Comparison of ENCODE assay signal across 14 mouse cellular contexts in the genomic region with DNA sequence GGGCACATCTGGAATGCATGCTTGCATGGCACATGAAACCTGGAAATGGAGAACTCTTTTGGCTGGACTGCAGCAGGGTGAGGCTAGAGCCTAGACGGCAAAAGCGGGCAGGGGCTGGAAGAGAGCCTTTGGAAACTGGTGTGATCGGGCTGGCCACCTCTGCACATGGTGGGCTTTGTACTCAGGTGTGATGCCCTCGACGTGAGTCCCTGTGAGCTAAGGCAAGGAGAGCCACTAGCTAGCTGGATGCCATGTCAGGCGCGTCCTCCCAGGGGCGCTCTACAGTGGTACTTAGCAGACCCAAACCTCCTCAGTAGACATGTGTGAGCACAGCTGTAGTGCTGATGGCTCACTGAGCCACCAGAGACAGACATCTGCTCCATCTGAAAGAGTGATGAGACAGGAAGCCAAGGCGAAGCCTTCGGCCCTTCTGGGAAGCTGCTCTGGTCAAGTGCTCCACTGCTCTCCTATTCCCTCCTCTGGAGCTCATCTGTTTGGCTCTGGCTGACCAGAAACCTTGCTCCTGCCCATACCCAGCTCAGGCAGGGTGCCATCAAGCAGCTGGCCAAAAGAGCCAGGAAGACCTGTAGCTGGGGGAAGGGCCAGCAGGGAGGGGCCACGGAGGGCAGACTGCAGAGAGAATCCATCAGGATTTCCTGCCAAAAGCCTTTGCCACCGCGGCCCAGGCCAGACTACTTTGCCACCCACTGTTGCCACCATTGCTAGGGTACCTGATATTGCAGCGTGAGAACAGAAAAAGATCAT. TPM values are rescaled to one million over a fixed set of nuclear protein-coding genes. Genes with fewer than 3 reads are reported as not detected.
DNase-seq lines count a peak whose midpoint lies in the region; ATAC-seq and TF ChIP-seq lines count a peak whose summit lies in the region.
"Had no signal": no experiment of that assay in that cellular context is flagged by ENCODE, and none has a peak within 500 bp of the region (broad histone marks: within the 10 kb centered on the region; RNA-seq: fewer than 3 reads in every experiment).

No protein-coding gene starts in this region.

- no peak overlapping the region; the same call in 1 of the 2 replicates for H3K27ac ChIP-seq in layer of hippocampus, adult 2 months
- H3K27ac ChIP-seq in brown adipose tissue, adult 24 weeks (replicated peaks; ENCODE audit: low read depth, low read length): peak overlapping the region; percentile 91
- peak overlapping the region; percentile 71 for H3K27ac ChIP-seq in limb, embryonic 15.5 days
- H3K27ac ChIP-seq: forebrain, embryonic 12.5 days had no signal

- no peak overlapping the region for H3K4me3 ChIP-seq in layer of hippocampus, adult 2 months
- 0 out of 2 replicates have a peak overlapping the region, but pooled peaks have one; percentile 40 for H3K4me3 ChIP-seq in brown adipose tissue, adult 24 weeks (ENCODE audit: insufficient read depth, low read depth, low read length)
- H3K4me3 ChIP-seq in limb, embryonic 15.5 days: peak overlapping the region; percentile 17; the same call in 1 of the 2 replicates
- H3K4me3 ChIP-seq: forebrain, embryonic 12.5 days had no signal

- peak; percentile 2; the same call in 1 of the 2 replicates for ATAC-seq in limb, embryonic 15.5 days (ENCODE audit: insufficient number of reproducible peaks, low FRiP score, low TSS enrichment, low read depth)

- DNase-seq in adrenal gland, postnatal 25 days: peak; percentile 60
- DNase-seq in adrenal gland, postnatal 4 days (ENCODE audit: low spot score in 2 of 2): no peak
- no peak for DNase-seq in layer of hippocampus, adult 2 months (ENCODE audit: low spot score in 2 of 2)
- no peak for DNase-seq in layer of hippocampus, adult 8-10 months (ENCODE audit: low spot score in 2 of 2)
- no peak for DNase-seq in left cerebral cortex, adult 11 months (ENCODE audit: low spot score)
- DNase-seq in cerebellum, adult 9-10 months: no peak
- DNase-seq: cerebellum, adult 8-10 months; thymus, adult 18-20 months had no signal

- peaks cover 51% of the 10 kb centered on the region for H3K4me1 ChIP-seq in brown adipose tissue, adult 24 weeks (ENCODE audit: control insufficient read depth, insufficient read depth, insufficient read length, low read length)
- H3K4me1 ChIP-seq in limb, embryonic 15.5 days: peaks cover 41% of the 10 kb centered on the region

- H3K4me2 ChIP-seq in limb, embryonic 15.5 days: peak overlapping the region; percentile 19
- H3K4me2 ChIP-seq: forebrain, embryonic 12.5 days had no signal

- H3K9me3 ChIP-seq in limb, embryonic 15.5 days: no peaks in the 10 kb centered on the region
- H3K9me3 ChIP-seq: forebrain, embryonic 12.5 days had no signal

- 0 out of 2 replicates have a peak, but pooled peaks have one; percentile 4 for TF ChIP-seq CTCF in layer of hippocampus, adult 2 months (conservative IDR thresholded peaks at IDR 0.05)

- H3K36me3 ChIP-seq in limb, embryonic 15.5 days: no peaks in the 10 kb centered on the region
- H3K36me3 ChIP-seq: forebrain, embryonic 12.5 days had no signal

- H3K27me3 ChIP-seq in limb, embryonic 15.5 days: no peaks in the 10 kb centered on the region
- H3K27me3 ChIP-seq: forebrain, embryonic 12.5 days had no signal

- 75% methylated on average over 14 of the region's 14 CpGs for WGBS in limb, embryonic 15.5 days

- H3K9ac ChIP-seq in limb, embryonic 15.5 days: no peak overlapping the region
- H3K9ac ChIP-seq: forebrain, embryonic 12.5 days had no signal

RNA-seq across cellular contexts. Expression of gene C130050O18Rik, which starts 2.2 kb away (rescaled TPM):
- total RNA-seq in adrenal gland, postnatal 25 days (2021): 0.49 and 0.57 TPM in 2 replicates
- under 1 TPM; 0.48 to 0.93 TPM for total RNA-seq in adrenal gland, postnatal 4 days (2021)
- under 1 TPM in 1 of 2 experiments, not detected in 1; 0.18 TPM for total RNA-seq in layer of hippocampus, adult 2 months (2021)
- 1 to 10 TPM in 2 of 4 experiments, under 1 TPM in 2; 0.54 to 1.2 (median 0.83) TPM for total RNA-seq in layer of hippocampus, adult 8-10 months (2022)
- 1.3 TPM in 1 of 2 replicates, not detected in the other for polyA plus RNA-seq in brown adipose tissue, adult 24 weeks (2012; ENCODE audit: insufficient read depth, insufficient read length, missing spikeins)
- 7.1 and 10.4 TPM in 2 replicates for polyA plus RNA-seq in limb, embryonic 15.5 days (2015; fragmentation: Nextera tagmentation; extraction: Ambion mirVana)

RNA-seq across cellular contexts. Expression of gene Gper1, which starts 15.6 kb away (rescaled TPM):
- 3.5 and 4.8 TPM in 2 replicates for total RNA-seq in adrenal gland, postnatal 25 days (2021)
- 1 to 10 TPM; 6.0 to 7.4 TPM for total RNA-seq in adrenal gland, postnatal 4 days (2021)
- total RNA-seq in layer of hippocampus, adult 2 months (2021): 1 to 10 TPM; 2.1 to 2.4 TPM
- total RNA-seq in layer of hippocampus, adult 8-10 months (2022): 1 to 10 TPM; 3.4 to 5.1 (median 4.2) TPM
- polyA plus RNA-seq in brown adipose tissue, adult 24 weeks (2012; ENCODE audit: insufficient read depth, insufficient read length, missing spikeins): 1.8 TPM in 1 of 2 replicates, not detected in the other
- polyA plus RNA-seq in limb, embryonic 15.5 days (2015; fragmentation: Nextera tagmentation; extraction: Ambion mirVana): 5.7 and 7.3 TPM in 2 replicates
- total RNA-seq: hematopoietic stem cell, adult 5-6 weeks had no signal

RNA-seq across cellular contexts. Expression of gene Gpr146, which starts 29.8 kb away (rescaled TPM):
- 13.1 and 16.0 TPM in 2 replicates for total RNA-seq in adrenal gland, postnatal 25 days (2021)
- 10 to 100 TPM; 10.4 to 10.7 TPM for total RNA-seq in adrenal gland, postnatal 4 days (2021)
- total RNA-seq in layer of hippocampus, adult 2 months (2021): 10 to 100 TPM; 11.5 to 12.8 TPM
- total RNA-seq in layer of hippocampus, adult 8-10 months (2022): 10 to 100 TPM; 12.2 to 14.8 (median 13.2) TPM
- 18.1 and 19.7 TPM in 2 replicates for polyA plus RNA-seq in brown adipose tissue, adult 24 weeks (2012; ENCODE audit: insufficient read depth, insufficient read length, missing spikeins)
- polyA plus RNA-seq in limb, embryonic 15.5 days (2015; fragmentation: Nextera tagmentation; extraction: Ambion mirVana): 2.6 and 3.1 TPM in 2 replicates

RNA-seq across cellular contexts. Expression of gene 3110082I17Rik, which starts 53.0 kb away (rescaled TPM):
- 9.8 and 15.8 TPM in 2 replicates for total RNA-seq in adrenal gland, postnatal 25 days (2021)
- 10 to 100 TPM; 18.8 to 19.7 TPM for total RNA-seq in adrenal gland, postnatal 4 days (2021)
- 10 to 100 TPM; 17.1 to 18.1 TPM for total RNA-seq in layer of hippocampus, adult 2 months (2021)
- 10 to 100 TPM; 13.7 to 22.1 (median 17.1) TPM for total RNA-seq in layer of hippocampus, adult 8-10 months (2022)
- 3.5 and 6.0 TPM in 2 replicates for polyA plus RNA-seq in brown adipose tissue, adult 24 weeks (2012; ENCODE audit: insufficient read depth, insufficient read length, missing spikeins)
- polyA plus RNA-seq in limb, embryonic 15.5 days (2015; fragmentation: Nextera tagmentation; extraction: Ambion mirVana): 30.8 and 35.6 TPM in 2 replicates

RNA-seq across cellular contexts. Expression of gene Cyp2w1, which starts 54.9 kb away (rescaled TPM):
- total RNA-seq in adrenal gland, postnatal 25 days (2021): not detected in 2 replicates
- total RNA-seq in adrenal gland, postnatal 4 days (2021): not detected
- total RNA-seq in layer of hippocampus, adult 2 months (2021): not detected
- total RNA-seq in layer of hippocampus, adult 8-10 months (2022): not detected
- polyA plus RNA-seq in brown adipose tissue, adult 24 weeks (2012; ENCODE audit: insufficient read depth, insufficient read length, missing spikeins): not detected in 2 replicates
- 22.8 and 23.5 TPM in 2 replicates for polyA plus RNA-seq in limb, embryonic 15.5 days (2015; fragmentation: Nextera tagmentation; extraction: Ambion mirVana)
- total RNA-seq: hematopoietic stem cell, adult 5-6 weeks; layer of hippocampus, postnatal 25 days had no signal
- polyA plus RNA-seq: C2C12 had no signal
